Mouse (Mus musculus): ENCODE data around the gene Alyref.

Gene Alyref

GRCm38 (mm10) chr11:120626785-120627467 is 28.8 kb upstream of the Alyref start:
- DNase-seq (ENCODE audit: extremely low read depth, low read depth, low spot score) = no peak

- no peak for DNase-seq (ENCODE audit: extremely low read depth, low read depth, low spot score)
These were observed 27.1 kb upstream of the Alyref start, which contains the start of gene Sirt7 for GRCm38 (mm10) chr11:120625152-120625775. Gene Sirt7 (minus strand): TSS chr11:120625240.

GRCm38 (mm10) chr11:120624680-120625111 is 26.5 kb upstream of the Alyref start:
- DNase-seq (ENCODE audit: extremely low read depth, low read depth, low spot score) = no peak

GRCm38 (mm10) chr11:120623961-120624679 is 26.0 kb upstream of the Alyref start:
- no peak for DNase-seq (ENCODE audit: extremely low read depth, low read depth, low spot score)

- DNase-seq (ENCODE audit: extremely low read depth, low read depth, low spot score) = no peak
These were observed 24.6 kb upstream of the Alyref start for GRCm38 (mm10) chr11:120622805-120623204.

GRCm38 (mm10) chr11:120620195-120620594 is 22.0 kb upstream of the Alyref start:
- no peak for DNase-seq (ENCODE audit: extremely low read depth, low read depth, low spot score)

- no peak for DNase-seq (ENCODE audit: extremely low read depth, low read depth, low spot score)
These were observed 20.7 kb upstream of the Alyref start for GRCm38 (mm10) chr11:120618619-120619535.

GRCm38 (mm10) chr11:120617519-120618112 is 19.5 kb upstream of the Alyref start, which contains the start of gene Pcyt2:
Gene Pcyt2 (minus strand): TSS chr11:120617936.
- no peak for DNase-seq (ENCODE audit: extremely low read depth, low read depth, low spot score)

- DNase-seq (ENCODE audit: extremely low read depth, low read depth, low spot score) = no peak
These were observed 18.6 kb upstream of the Alyref start for GRCm38 (mm10) chr11:120616617-120617294.

- DNase-seq (ENCODE audit: extremely low read depth, low read depth, low spot score) = no peak
These were observed 17.5 kb upstream of the Alyref start for GRCm38 (mm10) chr11:120615606-120616203.

GRCm38 (mm10) chr11:120615167-120615566 is 17.0 kb upstream of the Alyref start:
- no peak for DNase-seq (ENCODE audit: extremely low read depth, low read depth, low spot score)

- DNase-seq (ENCODE audit: extremely low read depth, low read depth, low spot score) = no peak
These were observed 15.8 kb upstream of the Alyref start for GRCm38 (mm10) chr11:120613976-120614375.

- DNase-seq (ENCODE audit: extremely low read depth, low read depth, low spot score) = no peak
These were observed 15.4 kb upstream of the Alyref start for GRCm38 (mm10) chr11:120613481-120613972.

GRCm38 (mm10) chr11:120612763-120613162 is 14.6 kb upstream of the Alyref start:
- no peak for DNase-seq (ENCODE audit: extremely low read depth, low read depth, low spot score)

- DNase-seq (ENCODE audit: extremely low read depth, low read depth, low spot score) = no peak
These were observed 12.4 kb upstream of the Alyref start for GRCm38 (mm10) chr11:120610477-120611046.

GRCm38 (mm10) chr11:120609250-120609649 is 11.1 kb upstream of the Alyref start:
- DNase-seq (ENCODE audit: extremely low read depth, low read depth, low spot score) = no peak

- no peak for DNase-seq (ENCODE audit: extremely low read depth, low read depth, low spot score)
These were observed 10.3 kb upstream of the Alyref start, which contains the start of gene Npb for GRCm38 (mm10) chr11:120608241-120609034. Gene Npb (plus strand): TSS chr11:120608477.

GRCm38 (mm10) chr11:120606764-120607163 is 8.6 kb upstream of the Alyref start:
- DNase-seq (ENCODE audit: extremely low read depth, low read depth, low spot score) = no peak
